Mouse (Mus musculus) urinary bladder, postnatal 36 days (tissue): ENCODE measurements at regions not wholly inside any gene's neighbourhood (a gene's known extent, or its start where the extent isn't known, plus 50 kb on each side); places are given as distances from the start of the nearest gene placed in this dataset.
"Not testable (repeated sequence)": the region's sequence is repeated elsewhere in the genome, so short reads cannot be mapped to it uniquely, and the experiment has no call there.

Source experiments
- DNase-seq, 2 experiments: peaks; one replicate each; pipeline ENCODE4 v3.0.0; 2022; ENCODE audit warnings: low spot score in 2 of 2, mixed read lengths in 1 of 2

GRCm38 (mm10) chr12:19125541-19125940 lies 611.2 kb downstream of the 5730507C01Rik start:
- DNase-seq: no peak

DNA sequence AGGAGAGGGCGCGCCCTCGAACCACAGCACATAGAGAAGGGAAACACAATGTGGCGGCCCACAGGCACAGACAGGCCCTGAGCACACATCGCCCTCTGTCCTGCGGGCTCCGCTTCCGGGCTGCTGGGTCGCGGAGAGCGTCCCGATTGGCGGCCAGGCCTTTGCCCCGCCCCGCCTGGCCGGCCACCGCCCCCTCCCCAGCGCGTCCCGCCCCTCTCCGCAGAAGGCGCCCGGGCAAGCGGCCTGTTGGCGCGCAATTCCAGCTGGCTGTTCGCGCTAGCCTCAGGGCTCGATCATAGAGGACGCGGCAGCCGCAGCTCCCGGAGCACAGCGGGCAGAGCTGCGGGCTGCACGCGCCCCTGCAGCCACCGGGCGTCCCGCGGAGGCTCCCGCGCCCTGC lies 661.3 kb downstream of the 5730507C01Rik start:
- DNase-seq: no peak

- no peak for DNase-seq
Measured at GRCm38 (mm10) chr12:19192396-19192795, 678.1 kb downstream of the 5730507C01Rik start.

GRCm38 (mm10) chr12:19193041-19193440 lies 678.7 kb downstream of the 5730507C01Rik start:
- DNase-seq: not testable (repeated sequence)

DNA sequence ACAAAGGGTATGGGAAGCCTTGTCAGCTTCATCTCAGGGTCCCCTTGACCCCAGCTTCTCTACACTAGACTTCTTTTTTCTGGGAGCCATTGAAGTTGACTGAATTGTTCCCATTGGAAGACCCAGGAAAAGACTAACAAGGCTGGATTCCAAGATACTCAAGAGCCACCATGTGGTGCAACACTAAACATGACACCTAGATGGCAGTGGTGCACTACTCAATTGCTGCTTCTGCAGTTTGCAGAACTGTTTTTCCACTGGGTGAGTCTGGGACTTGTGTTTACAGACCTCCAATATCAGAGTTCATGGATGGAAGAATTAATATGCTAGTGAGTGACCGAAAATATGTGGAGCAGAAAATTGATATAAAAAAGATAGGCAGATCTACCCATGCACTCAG lies 709.7 kb downstream of the 5730507C01Rik start:
- not testable (repeated sequence) for DNase-seq

GRCm38 (mm10) chr12:19246731-19247130 lies 707.6 kb upstream of the Gm21863 start:
- peak in 1 of 2 experiments; percentile 33 for DNase-seq

- DNase-seq: peak; percentile 64 to 74
Measured at GRCm38 (mm10) chr12:19288271-19288890, 665.9 kb upstream of the Gm21863 start.

GRCm38 (mm10) chr12:19289038-19289437 lies 665.3 kb upstream of the Gm21863 start:
- not testable (repeated sequence) for DNase-seq

DNA sequence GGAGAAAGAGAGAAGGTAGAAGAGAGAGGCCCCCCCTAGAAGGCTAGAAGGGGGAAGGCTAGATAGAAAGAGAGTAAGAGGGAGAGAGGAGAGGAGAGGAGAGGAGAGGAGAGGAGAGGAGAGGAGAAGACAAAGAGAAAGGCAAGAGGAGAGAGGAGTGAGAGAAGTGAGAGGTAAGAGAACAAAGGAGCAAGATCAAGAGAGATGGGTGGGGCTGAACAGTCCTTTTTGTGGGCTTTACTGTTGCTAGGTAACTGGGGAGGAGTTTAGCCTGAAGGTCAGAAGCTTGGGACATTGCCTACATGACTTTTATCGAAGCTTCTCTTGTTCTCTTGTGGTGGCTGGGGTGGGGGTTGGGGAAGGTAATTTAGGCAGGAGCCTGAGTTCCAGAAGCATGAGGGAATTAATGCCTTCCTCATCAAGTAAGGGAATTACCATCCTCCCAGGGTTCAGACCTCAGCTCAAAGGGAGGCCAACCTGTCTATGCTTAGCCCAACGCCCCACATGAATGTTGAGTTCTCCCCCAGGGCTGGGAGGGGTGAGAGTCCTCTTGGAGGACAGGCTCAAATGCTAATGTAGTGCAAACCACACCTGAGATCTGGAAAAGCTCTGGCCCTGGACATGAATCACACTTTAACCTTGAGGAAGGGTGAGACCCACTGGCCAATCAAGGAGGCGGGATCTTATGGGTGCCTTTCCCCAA lies 662.1 kb upstream of the Gm21863 start:
- not testable (repeated sequence) for DNase-seq
